Mouse (Mus musculus) MEL (cell line): ENCODE results near the gene Car2.

Experiments
- CTCF ChIP-seq, 3 experiments: IDR thresholded peaks in 2 of 3; conservative IDR thresholded peaks in 1 of 3; 2 replicates each; pipeline ENCODE4 v1.5.1; 2011 to 2012; ENCODE audit warnings: low read length in 3 of 3, low read depth in 2 of 3, mild to moderate bottlenecking in 2 of 3, improper control_type of control experiment in 1 of 3, inconsistent platforms in 1 of 3, mixed read lengths in 1 of 3, moderate library complexity in 1 of 3; ENCODE audit not compliant: control insufficient read depth in 1 of 3, insufficient read depth in 1 of 3, poor library complexity in 1 of 3, severe bottlenecking in 1 of 3
- EP300 ChIP-seq, 2 experiments: IDR thresholded peaks; 2 replicates each; pipeline ENCODE4 v1.6.1; 2011; ENCODE audit warnings: improper control_type of control experiment in 2 of 2, low read length in 2 of 2, low read depth in 1 of 2, mild to moderate bottlenecking in 1 of 2
- GATA1 ChIP-seq: IDR thresholded peaks from 2 replicates; pipeline ENCODE4 v1.6.1; 2011; ENCODE audit warnings: low read depth, low read length, improper control_type of control experiment
- POLR2A ChIP-seq, 2 experiments: IDR thresholded peaks; 2 replicates each; pipeline ENCODE4 v1.6.1; 2011 to 2012; ENCODE audit warnings: low read length in 2 of 2, mild to moderate bottlenecking in 2 of 2, control low read depth in 1 of 2, improper control_type of control experiment in 1 of 2, low read depth in 1 of 2, moderate library complexity in 1 of 2; ENCODE audit not compliant: control insufficient read depth in 1 of 2, insufficient read depth in 1 of 2, poor library complexity in 1 of 2
- TBP ChIP-seq: IDR thresholded peaks from 2 replicates; pipeline ENCODE4 v1.8.0; 2011; ENCODE audit warnings: low read depth, low read length, improper control_type of control experiment

GRCm38 (mm10) chr3:14871386-14871785, 14.7 kb upstream of the Car2 start:
- peak; percentile 42 to 81 (median 78) for TF ChIP-seq CTCF (IDR thresholded peaks at IDR 0.05 in 2 of 3, conservative IDR thresholded peaks at IDR 0.05 in 1 of 3; ENCODE audit: control insufficient read depth in 1 of 3, insufficient read depth in 1 of 3, low read depth in 2 of 3, low read length in 3 of 3, poor library complexity in 1 of 3, severe bottlenecking in 1 of 3)
- TF ChIP-seq EP300 (IDR thresholded peaks at IDR 0.05; ENCODE audit: low read depth in 1 of 2, low read length in 2 of 2), result peak in 1 of 2 experiments; percentile 55; a peak in 2 of 4 replicates
- 0 out of 2 replicates have a peak, but pooled peaks have one; percentile 37 for TF ChIP-seq TBP
- no peak for TF ChIP-seq POLR2A (IDR thresholded peaks at IDR 0.05; ENCODE audit: control insufficient read depth in 1 of 2, insufficient read depth in 1 of 2, low read depth in 1 of 2, low read length in 2 of 2, poor library complexity in 1 of 2)
- TF ChIP-seq GATA1, result no peak
